Mouse (Mus musculus) CH12.LX (cell line): ENCODE data around the gene Klc1.

Source experiments
- CTCF ChIP-seq, 2 experiments: IDR thresholded peaks in 1 of 2; conservative IDR thresholded peaks in 1 of 2; 2 replicates each; pipeline ENCODE4 v1.5.1; 2011 to 2012; ENCODE audit warnings: low read depth in 2 of 2, low read length in 2 of 2, improper control_type of control experiment in 1 of 2, inconsistent platforms in 1 of 2, mild to moderate bottlenecking in 1 of 2, moderate library complexity in 1 of 2
- E2F4 ChIP-seq: IDR thresholded peaks from 2 replicates; pipeline ENCODE4 v1.6.1; 2011; ENCODE audit warnings: low read depth, low read length, improper control_type of control experiment; ENCODE audit not compliant: insufficient replicate concordance
- MAX ChIP-seq: IDR thresholded peaks from 2 replicates; pipeline ENCODE4 v1.6.1; 2011; ENCODE audit warnings: low read length, improper control_type of control experiment
- MXI1 ChIP-seq: IDR thresholded peaks from 2 replicates; pipeline ENCODE4 v1.6.1; 2011; ENCODE audit warnings: mild to moderate bottlenecking, low read depth, low read length, improper control_type of control experiment
- NELFE ChIP-seq: IDR thresholded peaks from 2 replicates; pipeline ENCODE4 v1.6.1; 2011; ENCODE audit warnings: low read depth, low read length, improper control_type of control experiment
- POLR2A ChIP-seq: IDR thresholded peaks from 2 replicates; pipeline ENCODE4 v1.6.1; 2011; ENCODE audit warnings: low read depth, mild to moderate bottlenecking, improper control_type of control experiment, low read length
- POLR2AphosphoS2 ChIP-seq: IDR thresholded peaks from 2 replicates; pipeline ENCODE4 v1.6.1; 2011; ENCODE audit warnings: low read depth, low read length, improper control_type of control experiment
- RAD21 ChIP-seq: IDR thresholded peaks from 2 replicates; pipeline ENCODE4 v1.6.1; 2011; ENCODE audit warnings: low read depth, mild to moderate bottlenecking, low read length, improper control_type of control experiment, moderate library complexity

DNA sequence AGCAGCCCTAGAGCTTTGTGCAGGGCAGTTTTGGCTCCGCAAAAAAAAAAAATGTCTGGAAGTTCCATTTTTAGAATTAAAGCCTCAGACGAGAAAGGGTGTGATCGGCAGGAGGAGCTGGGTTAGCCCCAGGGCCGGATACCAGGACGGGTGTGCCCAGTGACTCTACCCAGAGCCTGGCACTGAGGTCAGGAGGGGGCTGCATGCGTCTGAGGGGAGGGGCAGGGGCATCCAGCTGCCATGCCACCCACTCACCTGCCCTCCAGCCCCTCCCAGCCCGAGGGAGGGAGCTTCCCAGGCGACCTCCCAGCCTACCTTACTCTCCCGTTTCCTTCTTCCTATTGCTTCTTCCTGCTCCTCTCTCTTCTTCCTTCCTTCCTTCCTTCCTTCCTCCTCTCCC is 5.3 kb upstream of the Klc1 start:
- TF ChIP-seq POLR2AphosphoS2, result no peak
- TF ChIP-seq MAX, result no peak
- TF ChIP-seq RAD21, result no peak
- TF ChIP-seq CTCF (conservative IDR thresholded peaks at IDR 0.05 in 1 of 2, IDR thresholded peaks at IDR 0.05 in 1 of 2; ENCODE audit: low read depth in 2 of 2, low read length in 2 of 2), result no peak
- TF ChIP-seq E2F4, result no peak
- no peak for TF ChIP-seq NELFE
- TF ChIP-seq MXI1, result no peak
- no peak for TF ChIP-seq POLR2A
